In genomic region chr15:103214149-103214548, GRCm38 (mm10) we compare ENCODE assay signal across 8 mouse cellular contexts. TPM values are rescaled to one million over a fixed set of nuclear protein-coding genes. Genes with fewer than 3 reads are reported as not detected.
DNase-seq lines count a peak whose midpoint lies in the region; ATAC-seq and TF ChIP-seq lines count a peak whose summit lies in the region.

No protein-coding gene starts in this region.

- no peak for TF ChIP-seq POLR2A in embryonic fibroblast, embryonic 13.5 days (IDR thresholded peaks at IDR 0.05; ENCODE audit: low read depth, low read length)

- peaks cover 31% of the 10 kb centered on the region for H3K4me1 ChIP-seq in liver, embryonic 11.5 days (replicated peaks; ENCODE audit: control insufficient read depth, insufficient read depth, low read length)
- H3K4me1 ChIP-seq in embryonic fibroblast, embryonic 13.5 days (ENCODE audit: control insufficient read depth, insufficient read depth, low read length) = peaks cover 5% of the 10 kb centered on the region
- peaks cover 25% of the 10 kb centered on the region for H3K4me1 ChIP-seq in intestine, embryonic 14.5 days (replicated peaks; ENCODE audit: control insufficient read depth, insufficient read depth, low read length)
- H3K4me1 ChIP-seq in neural tube, embryonic 15.5 days = peaks cover 18% of the 10 kb centered on the region

- no peak overlapping the region for H3K9ac ChIP-seq in liver, embryonic 11.5 days (ENCODE audit: low read depth, low read length)
- peak overlapping the region; percentile 20; the same call in 1 of the 2 replicates for H3K9ac ChIP-seq in intestine, embryonic 14.5 days (ENCODE audit: low read length)
- H3K9ac ChIP-seq in neural tube, embryonic 15.5 days (replicated peaks) = 0 out of 2 replicates have a peak overlapping the region, but pooled peaks have one; percentile 7

- H3K36me3 ChIP-seq in liver, embryonic 11.5 days (ENCODE audit: control insufficient read depth, insufficient read depth, low read length) = peaks cover 26% of the 10 kb centered on the region
- H3K36me3 ChIP-seq in intestine, embryonic 14.5 days (ENCODE audit: control insufficient read depth, insufficient read depth, low read length) = peaks cover 40% of the 10 kb centered on the region
- H3K36me3 ChIP-seq in neural tube, embryonic 15.5 days = peaks cover 28% of the 10 kb centered on the region

- H3K9me3 ChIP-seq in liver, embryonic 11.5 days (ENCODE audit: control insufficient read depth, low read length) = no peaks in the 10 kb centered on the region
- H3K9me3 ChIP-seq in intestine, embryonic 14.5 days (ENCODE audit: control insufficient read depth, low read length) = no peaks in the 10 kb centered on the region
- no peaks in the 10 kb centered on the region for H3K9me3 ChIP-seq in neural tube, embryonic 15.5 days (replicated peaks)

- H3K27me3 ChIP-seq in liver, embryonic 11.5 days (replicated peaks; ENCODE audit: control insufficient read depth, insufficient read depth, low read length) = no peaks in the 10 kb centered on the region
- no peaks in the 10 kb centered on the region for H3K27me3 ChIP-seq in intestine, embryonic 14.5 days (replicated peaks; ENCODE audit: control insufficient read depth, insufficient read depth, low read length)
- no peaks in the 10 kb centered on the region for H3K27me3 ChIP-seq in neural tube, embryonic 15.5 days (replicated peaks)

- TF ChIP-seq CTCF in embryonic fibroblast, embryonic 13.5 days (IDR thresholded peaks at IDR 0.05; ENCODE audit: borderline replicate concordance, insufficient read depth, low read length) = no peak

- no peak overlapping the region for H3K27ac ChIP-seq in liver, embryonic 11.5 days (ENCODE audit: low read depth, low read length)
- H3K27ac ChIP-seq in embryonic fibroblast, embryonic 13.5 days (ENCODE audit: insufficient read depth, low read length) = peak overlapping the region; percentile 99
- peak overlapping the region; percentile 33; the same call in 1 of the 2 replicates for H3K27ac ChIP-seq in intestine, embryonic 14.5 days (ENCODE audit: low read depth)
- H3K27ac ChIP-seq in neural tube, embryonic 15.5 days (replicated peaks) = peak overlapping the region; percentile 66

- DNase-seq in liver, embryonic 11.5 days (ENCODE audit: low spot score) = no peak
- DNase-seq in liver = no peak
- DNase-seq in intestine, embryonic 14.5 days (ENCODE audit: low spot score) = no peak
- DNase-seq in right cerebral cortex, adult 2 months (ENCODE audit: low spot score in 2 of 2) = no peak
- no peak for DNase-seq in ovary, postnatal 14 days (ENCODE audit: low spot score)
- no peak for DNase-seq in ovary, postnatal 36 days (ENCODE audit: low spot score)

- WGBS in liver, embryonic 11.5 days = 70% methylated on average over 2 of the region's 2 CpGs
- 40% methylated on average over 2 of the region's 2 CpGs for WGBS in intestine, embryonic 14.5 days
- WGBS in neural tube, embryonic 15.5 days = 15% methylated on average over 2 of the region's 2 CpGs

- H3K4me3 ChIP-seq in liver, embryonic 11.5 days (ENCODE audit: low read depth, low read length) = 0 out of 2 replicates have a peak overlapping the region, but pooled peaks have one; percentile 5
- no peak overlapping the region for H3K4me3 ChIP-seq in embryonic fibroblast, embryonic 13.5 days (ENCODE audit: insufficient read depth, low read length)
- H3K4me3 ChIP-seq in intestine, embryonic 14.5 days (ENCODE audit: low read depth, low read length) = peak overlapping the region; percentile 17; the same call in 1 of the 2 replicates
- peak overlapping the region; percentile 16 for H3K4me3 ChIP-seq in neural tube, embryonic 15.5 days (replicated peaks)

- H3K4me2 ChIP-seq in liver, embryonic 11.5 days = peak overlapping the region; percentile 53
- H3K4me2 ChIP-seq in intestine, embryonic 14.5 days (ENCODE audit: low read length) = peak overlapping the region; percentile 42
- H3K4me2 ChIP-seq in neural tube, embryonic 15.5 days = peak overlapping the region; percentile 46

- ATAC-seq in liver, embryonic 11.5 days (replicated peaks; ENCODE audit: low FRiP score) = no peak
- no peak for ATAC-seq in intestine, embryonic 14.5 days (replicated peaks; ENCODE audit: low FRiP score, low TSS enrichment, low read depth)
- ATAC-seq in neural tube, embryonic 15.5 days (ENCODE audit: low FRiP score) = no peak

RNA-seq across cellular contexts. Expression of gene Cbx5, which starts 25.5 kb away (rescaled TPM):
- 116 and 126 TPM in 2 replicates for polyA plus RNA-seq in liver, embryonic 11.5 days (2014; fragmentation: Nextera tagmentation; extraction: Ambion mirVana)
- polyA plus RNA-seq in embryonic fibroblast, embryonic 13.5 days (2011; ENCODE audit: insufficient read length, low read depth, missing spikeins) = 132 and 172 TPM in 2 replicates
- 118 and 123 TPM in 2 replicates for polyA plus RNA-seq in intestine, embryonic 14.5 days (2014; fragmentation: Nextera tagmentation; extraction: Ambion mirVana)
- 102 and 107 TPM in 2 replicates for polyA plus RNA-seq in neural tube, embryonic 15.5 days (2015; fragmentation: Nextera tagmentation; extraction: Ambion mirVana)

RNA-seq across cellular contexts. Expression of gene Hnrnpa1, which starts 26.1 kb away (rescaled TPM):
- polyA plus RNA-seq in liver, embryonic 11.5 days (2014; fragmentation: Nextera tagmentation; extraction: Ambion mirVana) = 917 and 938 TPM in 2 replicates
- polyA plus RNA-seq in embryonic fibroblast, embryonic 13.5 days (2011; ENCODE audit: insufficient read length, low read depth, missing spikeins) = 509 and 719 TPM in 2 replicates
- 837 and 906 TPM in 2 replicates for polyA plus RNA-seq in intestine, embryonic 14.5 days (2014; fragmentation: Nextera tagmentation; extraction: Ambion mirVana)
- polyA plus RNA-seq in neural tube, embryonic 15.5 days (2015; fragmentation: Nextera tagmentation; extraction: Ambion mirVana) = 582 and 600 TPM in 2 replicates

RNA-seq across cellular contexts. Expression of gene Nfe2, which starts 44.1 kb away (rescaled TPM):
- 94.1 and 108 TPM in 2 replicates for polyA plus RNA-seq in liver, embryonic 11.5 days (2014; fragmentation: Nextera tagmentation; extraction: Ambion mirVana)
- polyA plus RNA-seq in embryonic fibroblast, embryonic 13.5 days (2011; ENCODE audit: insufficient read length, low read depth, missing spikeins) = not detected in 2 replicates
- polyA plus RNA-seq in intestine, embryonic 14.5 days (2014; fragmentation: Nextera tagmentation; extraction: Ambion mirVana) = 1.8 and 1.9 TPM in 2 replicates
- 0.99 and 4.6 TPM in 2 replicates for polyA plus RNA-seq in neural tube, embryonic 15.5 days (2015; fragmentation: Nextera tagmentation; extraction: Ambion mirVana)

RNA-seq across cellular contexts. Expression of gene Smug1, which starts 47.3 kb away (rescaled TPM):
- 12.8 and 13.3 TPM in 2 replicates for polyA plus RNA-seq in liver, embryonic 11.5 days (2014; fragmentation: Nextera tagmentation; extraction: Ambion mirVana)
- polyA plus RNA-seq in embryonic fibroblast, embryonic 13.5 days (2011; ENCODE audit: insufficient read length, low read depth, missing spikeins) = 10.4 and 11.0 TPM in 2 replicates
- polyA plus RNA-seq in intestine, embryonic 14.5 days (2014; fragmentation: Nextera tagmentation; extraction: Ambion mirVana) = 21.8 and 23.5 TPM in 2 replicates
- 25.8 and 30.9 TPM in 2 replicates for polyA plus RNA-seq in neural tube, embryonic 15.5 days (2015; fragmentation: Nextera tagmentation; extraction: Ambion mirVana)

RNA-seq across cellular contexts. Expression of gene Copz1, which starts 58.4 kb away (rescaled TPM):
- 298 and 328 TPM in 2 replicates for polyA plus RNA-seq in liver, embryonic 11.5 days (2014; fragmentation: Nextera tagmentation; extraction: Ambion mirVana)
- polyA plus RNA-seq in embryonic fibroblast, embryonic 13.5 days (2011; ENCODE audit: insufficient read length, low read depth, missing spikeins) = 141 and 143 TPM in 2 replicates
- polyA plus RNA-seq in intestine, embryonic 14.5 days (2014; fragmentation: Nextera tagmentation; extraction: Ambion mirVana) = 266 and 283 TPM in 2 replicates
- polyA plus RNA-seq in neural tube, embryonic 15.5 days (2015; fragmentation: Nextera tagmentation; extraction: Ambion mirVana) = 190 and 207 TPM in 2 replicates

Comparison
In these comparisons a context has a peak if more than half of its experiments do, and no peak if none do; other contexts are left out.
1. RNA of gene Nfe2, which starts 44.1 kb away (polyA plus RNA-seq): 94.1 to 108 TPM in liver, embryonic 11.5 days; 1.8 to 1.9 TPM in intestine, embryonic 14.5 days, 0.99 to 4.6 TPM in neural tube, embryonic 15.5 days and not detected in embryonic fibroblast, embryonic 13.5 days; every median in the first group is over 10 times any median in the second.
2. Peak in every context shown above with its lines, with median percentiles within 50 percentile points of each other: H3K4me2 ChIP-seq.